Mouse (Mus musculus): ENCODE results near the gene Ccdc116.

Gene Ccdc116

DNA sequence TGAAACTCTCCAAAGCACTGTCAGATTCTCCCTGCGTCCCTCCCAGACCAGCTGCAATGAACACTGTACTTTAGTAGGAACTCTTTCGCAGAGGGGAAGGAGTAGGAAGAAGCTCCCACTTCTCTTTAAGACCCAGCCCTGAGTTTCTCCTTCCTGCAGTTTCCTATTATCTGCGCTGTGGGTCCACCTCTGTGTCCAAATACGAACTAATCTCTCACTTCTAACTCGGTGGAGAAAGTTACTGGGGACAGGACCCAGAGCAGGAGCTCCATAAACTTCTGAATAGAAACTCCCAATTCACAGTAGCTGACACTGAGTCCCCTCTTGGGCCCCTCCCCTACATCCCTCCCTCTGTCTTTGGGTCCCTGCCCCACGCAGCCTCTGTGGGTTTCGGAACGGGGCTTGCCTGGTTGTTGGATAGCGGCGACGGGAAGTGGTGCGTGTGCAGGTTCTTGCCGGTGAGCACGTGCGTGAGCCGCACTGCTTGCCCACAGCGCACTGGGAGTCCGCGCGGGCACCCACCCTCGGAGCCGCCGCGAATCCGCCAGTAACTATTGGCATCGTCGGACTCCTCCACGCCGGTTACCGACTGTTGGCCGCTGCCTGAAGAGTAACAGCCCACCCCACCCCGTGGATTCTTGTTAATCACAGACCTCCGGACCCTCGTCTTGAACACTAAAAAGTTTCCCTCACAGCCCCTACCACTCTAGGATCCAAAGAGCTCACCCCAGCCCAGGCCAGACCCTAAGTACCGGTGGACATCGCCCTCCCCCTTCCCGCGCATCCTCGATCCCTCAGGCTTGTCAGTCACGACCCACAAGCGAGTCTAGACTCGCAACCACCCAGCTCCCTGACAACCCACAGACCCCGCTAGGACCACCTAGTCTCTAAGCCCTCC, 15.6 kb downstream of the Ccdc116 start:
- DNase-seq (ENCODE audit: low spot score) = no peak

GRCm38 (mm10) chr16:17127292-17127691, 19.7 kb downstream of the Ccdc116 start:
- peak; percentile 52 for DNase-seq (ENCODE audit: low spot score)

DNA sequence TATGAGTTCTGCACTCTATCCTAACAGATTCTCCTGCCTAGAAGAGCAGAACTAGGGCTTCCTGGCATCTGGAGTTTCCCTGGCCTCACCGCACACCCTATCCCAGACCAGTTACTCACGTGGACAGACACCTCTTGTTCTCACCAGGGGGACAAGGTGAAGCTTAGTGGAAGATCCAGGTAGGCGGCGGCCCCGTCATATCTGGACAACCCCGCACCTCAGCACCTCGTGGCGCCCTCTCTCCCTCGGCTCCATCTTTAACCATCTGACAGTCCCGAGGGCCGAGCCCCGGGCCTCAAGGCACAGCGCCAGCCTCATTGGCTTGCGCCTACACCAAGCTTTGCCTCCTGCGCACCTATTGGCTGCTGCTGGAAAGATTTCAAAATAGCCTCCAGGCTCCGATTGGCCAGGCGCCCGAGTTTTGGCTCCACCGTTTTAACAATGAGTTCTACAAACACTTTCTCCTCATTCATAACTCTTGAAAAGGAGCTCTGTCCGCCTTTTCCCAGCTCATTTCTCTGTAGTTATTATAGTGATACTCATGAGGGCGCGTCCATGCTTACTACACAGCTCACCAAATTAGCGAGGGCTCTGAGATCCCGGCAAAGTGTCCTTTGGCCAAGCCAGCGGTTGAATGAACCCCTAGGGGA, 22.0 kb downstream of the Ccdc116 start, which contains the start of gene 2610318N02Rik:
Gene 2610318N02Rik (minus strand): TSS at position 297 of the 650 bp plus-strand sequence.
- DNase-seq (ENCODE audit: low spot score) = peak; percentile 79

- no peak for DNase-seq (ENCODE audit: low spot score)
Observed at GRCm38 (mm10) chr16:17124119-17124870, 22.7 kb downstream of the Ccdc116 start.

DNA sequence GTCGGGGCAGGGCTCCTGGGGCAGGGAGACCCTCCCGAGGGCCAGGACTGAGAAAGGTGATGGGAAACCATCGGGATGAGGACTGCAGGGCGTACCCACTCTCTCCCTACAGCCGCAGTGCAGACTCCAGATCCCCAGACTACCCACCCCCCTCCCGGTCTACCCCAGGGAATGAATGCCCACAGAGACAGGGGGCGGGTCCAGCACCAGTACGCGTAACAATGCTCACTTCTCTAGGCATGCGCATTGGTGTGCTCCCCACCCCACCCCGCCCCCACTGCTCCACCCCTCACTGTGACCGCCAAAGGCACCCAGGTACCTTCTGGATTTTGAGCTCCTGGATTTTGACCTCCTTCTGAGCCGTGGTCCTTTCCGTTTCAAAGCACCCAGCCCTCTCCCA, 25.5 kb downstream of the Ccdc116 start:
- no peak for DNase-seq (ENCODE audit: low spot score)

GRCm38 (mm10) chr16:17117309-17117799, 29.7 kb downstream of the Ccdc116 start:
- no peak for DNase-seq (ENCODE audit: low spot score)

DNA sequence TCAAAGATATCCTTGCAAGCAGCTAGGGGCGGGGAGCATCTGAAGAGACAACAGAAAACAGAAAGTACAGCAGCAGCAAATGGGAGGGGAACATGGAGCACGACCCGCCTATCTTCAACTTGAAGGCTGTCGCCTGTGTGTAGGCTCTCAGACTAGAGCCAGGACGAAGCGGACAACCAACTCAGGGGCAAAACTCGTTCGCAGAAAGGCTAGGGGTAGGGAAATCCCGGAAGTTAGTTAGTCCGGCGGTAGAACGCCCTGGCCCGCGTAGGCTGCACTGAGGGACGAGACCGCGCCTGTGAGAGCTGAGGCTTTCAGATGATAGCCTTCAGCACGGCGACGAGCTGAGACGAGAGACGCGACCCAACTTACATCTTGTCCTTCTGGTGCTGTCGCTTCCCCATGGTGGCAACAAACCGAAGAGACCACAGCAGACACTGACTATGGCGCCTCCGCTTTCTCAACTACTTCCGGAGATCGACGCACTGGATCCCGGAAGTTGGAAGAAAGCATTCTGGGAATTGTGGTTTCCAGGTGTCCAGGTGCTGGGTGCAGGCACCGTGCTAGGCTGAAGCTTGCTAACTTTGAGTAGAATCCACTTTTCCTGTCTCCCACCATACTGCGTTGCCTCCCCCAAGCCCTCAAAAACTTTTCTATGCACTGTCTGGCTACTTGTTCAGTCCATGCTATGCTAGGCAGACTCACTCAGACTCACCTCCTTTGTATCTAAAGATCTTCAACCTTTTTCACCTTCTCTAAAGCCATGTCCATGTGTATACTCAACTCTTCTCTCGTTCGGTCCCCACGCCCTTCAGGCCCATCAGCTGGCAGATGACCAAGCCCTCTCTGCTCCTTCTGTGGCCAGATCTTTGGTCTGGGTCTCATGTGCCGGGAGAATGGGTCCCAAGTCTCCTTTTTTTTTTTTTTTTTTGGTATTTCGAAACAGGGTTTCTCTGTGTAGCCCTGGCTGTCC, 36.0 kb downstream of the Ccdc116 start, which contains the start of gene Ppil2:
Gene Ppil2 (minus strand): TSS at position 487 of the 973 bp plus-strand sequence.
- DNase-seq (ENCODE audit: low spot score) = peak; percentile 64

GRCm38 (mm10) chr16:17104600-17104999, 42.4 kb downstream of the Ccdc116 start:
- no peak for DNase-seq (ENCODE audit: low spot score)

DNA sequence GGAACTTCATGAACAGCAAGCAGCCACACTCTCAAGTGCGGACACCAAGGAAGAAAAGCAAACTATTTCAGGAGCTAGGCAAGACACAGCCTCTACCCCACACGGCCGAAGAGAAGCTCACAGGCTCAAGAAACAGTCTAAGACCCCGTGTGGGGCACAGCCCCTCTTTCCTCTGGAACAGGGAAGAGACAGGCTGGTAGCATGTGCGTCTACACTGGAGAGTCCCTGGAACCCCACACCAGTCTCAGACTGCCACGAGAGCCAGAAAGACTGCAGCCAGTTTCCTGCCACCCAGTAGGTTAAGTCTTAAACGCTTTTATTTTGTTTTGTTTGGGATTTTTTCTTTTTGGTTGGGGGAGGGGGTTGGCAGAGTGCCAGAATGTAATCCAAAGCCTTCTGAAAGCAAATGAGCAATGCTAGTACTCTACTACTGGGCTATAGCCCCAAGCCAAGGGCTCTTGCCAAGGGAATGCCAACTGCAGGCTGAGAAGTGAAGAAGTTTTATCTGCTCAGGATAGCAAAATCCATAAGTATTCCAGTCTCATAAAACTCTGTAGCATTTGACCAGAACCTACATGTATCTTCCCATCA, 44.3 kb downstream of the Ccdc116 start:
- no peak for DNase-seq (ENCODE audit: low spot score)

DNA sequence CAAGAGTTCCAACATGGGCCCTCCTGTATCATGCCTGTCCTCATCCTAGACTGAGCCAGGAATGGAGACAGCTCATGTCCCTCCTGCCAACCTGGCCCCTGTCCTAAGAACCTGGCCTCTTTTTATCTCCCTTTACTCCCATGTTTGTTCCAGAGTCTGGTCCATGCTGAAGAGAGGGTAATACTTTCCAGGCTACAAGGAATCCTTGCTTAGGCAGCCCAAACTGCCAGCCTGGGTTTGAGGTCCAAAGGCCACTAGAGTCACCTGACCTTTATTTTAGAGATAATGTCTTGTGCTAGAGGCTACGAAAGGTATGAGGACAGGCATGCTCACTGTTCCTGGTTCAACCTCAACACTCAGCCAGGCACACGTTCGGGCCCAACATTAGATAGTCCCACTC, 50.1 kb downstream of the Ccdc116 start:
- no peak for DNase-seq (ENCODE audit: low spot score)

All from urinary bladder, postnatal 14 days (tissue).